Mouse (Mus musculus) ES-Bruce4 (cell line): ENCODE data around the gene Ccdc96.

Source experiments
- EP300 ChIP-seq: IDR thresholded peaks from 2 replicates; pipeline ENCODE4 v1.6.1; 2011; ENCODE audit warnings: low read depth, low read length; ENCODE audit not compliant: insufficient read depth
- POLR2A ChIP-seq: IDR thresholded peaks from one replicate; pipeline ENCODE4 v1.8.1; 2011; ENCODE audit warnings: low read length; ENCODE audit not compliant: insufficient read depth

DNA sequence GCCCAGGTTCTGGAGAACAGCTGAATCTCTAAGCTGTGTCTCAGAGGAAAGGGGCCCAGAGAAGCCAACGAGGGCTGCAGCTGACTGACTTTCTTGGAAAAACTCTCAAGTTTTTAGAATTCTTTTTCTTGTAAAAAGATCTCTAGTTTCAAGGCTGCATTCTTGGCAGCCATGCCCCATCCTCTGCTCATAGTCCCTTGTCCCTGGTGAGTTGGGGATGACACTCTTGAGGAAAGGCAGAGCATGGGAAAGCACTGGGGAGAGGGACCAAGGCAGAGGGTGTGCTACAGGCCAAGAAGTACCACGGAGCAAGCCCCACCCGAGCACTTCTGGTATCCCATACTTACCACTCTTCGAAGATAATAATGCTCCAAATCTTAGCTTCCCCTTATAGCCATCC, 47.5 kb upstream of the Ccdc96 start:
- TF ChIP-seq POLR2A, result no peak
- no peak for TF ChIP-seq EP300
